18 mouse cellular contexts compared by ENCODE assay signal in genomic region chr3:51671071-51671469, GRCm38 (mm10). TPM values are rescaled to one million over a fixed set of nuclear protein-coding genes. Genes with fewer than 3 reads are reported as not detected.
"Had no signal": no experiment of that assay in that cellular context is flagged by ENCODE, and none has a peak within 500 bp of the region (broad histone marks: within the 10 kb centered on the region; RNA-seq: fewer than 3 reads in every experiment).

No protein-coding gene starts in this region.

- H3K27ac ChIP-seq: layer of hippocampus, adult 2 months; limb, embryonic 10.5 days; macrophage; midbrain, embryonic 15.5 days; neural tube, embryonic 12.5 days; stomach, embryonic 15.5 days had no signal

- H3K4me3 ChIP-seq: layer of hippocampus, adult 2 months; limb, embryonic 10.5 days; midbrain, embryonic 15.5 days; neural tube, embryonic 12.5 days; stomach, embryonic 15.5 days had no signal

- H3K9me3 ChIP-seq: limb, embryonic 10.5 days; megakaryocyte, embryonic 14.5 days; midbrain, embryonic 15.5 days; neural tube, embryonic 12.5 days; stomach, embryonic 15.5 days had no signal

- H3K9ac ChIP-seq: lung, embryonic 14.5 days; midbrain, embryonic 15.5 days; neural tube, embryonic 12.5 days; stomach, embryonic 15.5 days had no signal

- H3K27me3 ChIP-seq: megakaryocyte, embryonic 14.5 days; midbrain, embryonic 15.5 days; neural tube, embryonic 12.5 days; stomach, embryonic 15.5 days had no signal

- DNase-seq: kidney, adult 11 months; kidney, postnatal 10 days; kidney, postnatal 4 days; lung, embryonic 14.5 days; lung, postnatal 14 days; right cerebral cortex, postnatal 4 days; thymus, adult 2 months; thymus, postnatal 25 days had no signal

- ATAC-seq: midbrain, embryonic 15.5 days had no signal

- H3K36me3 ChIP-seq: limb, embryonic 10.5 days; midbrain, embryonic 15.5 days; neural tube, embryonic 12.5 days; stomach, embryonic 15.5 days had no signal

- H3K4me2 ChIP-seq: lung, embryonic 14.5 days; midbrain, embryonic 11.5 days; midbrain, embryonic 15.5 days; neural tube, embryonic 12.5 days; stomach, embryonic 15.5 days had no signal

- H3K4me1 ChIP-seq: midbrain, embryonic 15.5 days; neural tube, embryonic 12.5 days had no signal

RNA-seq across cellular contexts. Expression of gene Mgst2, which starts 10.9 kb away (rescaled TPM):
- total RNA-seq: layer of hippocampus, adult 2 months; layer of hippocampus, postnatal 14 days; left cerebral cortex, adult 18-20 months had no signal
- polyA plus RNA-seq: midbrain, embryonic 11.5 days had no signal
